Comparison of ENCODE assay signal across 8 mouse cellular contexts in the genomic region with DNA sequence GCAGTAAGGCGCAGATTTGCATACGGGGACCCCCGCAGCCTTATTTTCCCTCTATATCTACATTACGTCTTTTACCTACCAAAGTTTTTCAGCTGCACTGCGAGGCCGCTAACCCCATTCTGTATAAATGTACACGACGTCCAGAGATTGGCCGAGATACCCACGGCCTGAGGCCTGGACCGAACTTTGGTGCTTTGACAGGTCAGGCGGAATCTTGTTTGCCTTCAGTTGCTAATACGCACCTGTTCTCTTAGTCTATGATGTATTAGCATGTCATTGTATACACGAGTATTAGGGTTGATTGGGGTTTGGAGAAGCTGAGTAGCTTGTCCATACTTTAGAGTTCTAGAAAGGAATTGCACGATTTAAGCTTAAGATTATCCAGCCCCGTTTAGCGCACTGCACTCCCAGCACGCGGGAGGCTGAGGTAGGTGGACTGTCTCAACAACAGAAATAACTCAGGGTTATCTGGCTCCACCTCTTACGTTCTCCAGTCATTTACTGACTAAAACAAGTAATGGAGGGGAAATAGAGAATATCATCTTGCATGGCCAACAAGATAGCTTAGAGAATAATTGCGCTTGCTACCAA. TPM values are rescaled to one million over a fixed set of nuclear protein-coding genes. Genes with fewer than 3 reads are reported as not detected.
DNase-seq lines count a peak whose midpoint lies in the region; ATAC-seq and TF ChIP-seq lines count a peak whose summit lies in the region.

No protein-coding gene starts in this region.

- no peaks in the 10 kb centered on the region for H3K27me3 ChIP-seq in cerebellum, adult 2 months (ENCODE audit: control insufficient read depth, insufficient read depth, low read length)
- H3K27me3 ChIP-seq in intestine, embryonic 14.5 days (replicated peaks; ENCODE audit: control insufficient read depth, insufficient read depth, low read length): no peaks in the 10 kb centered on the region
- no peaks in the 10 kb centered on the region for H3K27me3 ChIP-seq in myocyte (ENCODE audit: control insufficient read depth, insufficient read depth, insufficient read length)

- H3K4me2 ChIP-seq in intestine, embryonic 14.5 days (ENCODE audit: low read length): peak overlapping the region; percentile 91
- peak overlapping the region; percentile 92 for H3K4me2 ChIP-seq in myocyte (ENCODE audit: low read depth)

- H3K4me3 ChIP-seq in cerebellum, adult 2 months (replicated peaks; ENCODE audit: insufficient read depth, low read depth, low read length): peak overlapping the region; percentile 85
- H3K4me3 ChIP-seq in intestine, embryonic 14.5 days (ENCODE audit: low read depth, low read length): peak overlapping the region; percentile 81
- H3K4me3 ChIP-seq in myocyte: peak overlapping the region; percentile 70

- DNase-seq in cerebellum, adult 2 months: no peak
- no peak for DNase-seq in cerebellum, postnatal 36 days
- peak; percentile 5 for DNase-seq in right cerebral cortex, adult 18-20 months
- no peak for DNase-seq in right cerebral cortex, postnatal 10 days (ENCODE audit: low spot score in 2 of 2)
- no peak for DNase-seq in intestine, embryonic 14.5 days (ENCODE audit: low spot score)
- DNase-seq in left cerebral cortex, postnatal 4 days: no peak
- no peak for DNase-seq in left cerebral cortex, postnatal 36 days (ENCODE audit: low spot score in 2 of 2)

- peak overlapping the region; percentile 64 for H3ac ChIP-seq in myocyte (ENCODE audit: control insufficient read depth, insufficient read length)

- H3K9me3 ChIP-seq in intestine, embryonic 14.5 days (ENCODE audit: control insufficient read depth, low read length): 0 out of 2 replicates have a peak, but pooled peaks cover 2% of the 10 kb centered on the region

- 0 out of 2 replicates have a peak overlapping the region, but pooled peaks have one; percentile 36 for H3K27ac ChIP-seq in cerebellum, adult 2 months (ENCODE audit: insufficient read depth, low read length)
- H3K27ac ChIP-seq in intestine, embryonic 14.5 days (ENCODE audit: low read depth): peak overlapping the region; percentile 95

- peaks cover 31% of the 10 kb centered on the region for H3K79me2 ChIP-seq in myocyte (ENCODE audit: control insufficient read depth, insufficient read depth)

- peak; percentile 37 for ATAC-seq in intestine, embryonic 14.5 days (replicated peaks; ENCODE audit: low FRiP score, low TSS enrichment, low read depth)

- no peak for TF ChIP-seq CTCF in cerebellum, adult 2 months (IDR thresholded peaks at IDR 0.05; ENCODE audit: borderline replicate concordance, insufficient read depth, low read depth, low read length)

- intact Hi-C loops in left cerebral cortex, postnatal 4 days (cut with DNase I): no loop called here
- intact Hi-C loops in left cerebral cortex, postnatal 36 days (cut with DNase I): loop anchor here (2.0 to 5.0 kb wide), 2 partner anchors 104 to 123 kb away; partner anchors contain the start of genes Papolg, Pex13 and Pus10

- no peaks in the 10 kb centered on the region for H3K36me3 ChIP-seq in intestine, embryonic 14.5 days (ENCODE audit: control insufficient read depth, insufficient read depth, low read length)
- no peaks in the 10 kb centered on the region for H3K36me3 ChIP-seq in myocyte (ENCODE audit: control insufficient read depth, insufficient read depth)

- H3K9ac ChIP-seq in intestine, embryonic 14.5 days (ENCODE audit: low read length): peak overlapping the region; percentile 75

- peaks cover 3% of the 10 kb centered on the region for H3K4me1 ChIP-seq in cerebellum, adult 2 months (ENCODE audit: control insufficient read depth, insufficient read depth, low read length)
- no peaks in the 10 kb centered on the region; the same call in 1 of the 2 replicates for H3K4me1 ChIP-seq in intestine, embryonic 14.5 days (replicated peaks; ENCODE audit: control insufficient read depth, insufficient read depth, low read length)

- no peak for TF ChIP-seq POLR2A in cerebellum, adult 2 months (IDR thresholded peaks at IDR 0.05; ENCODE audit: borderline replicate concordance, insufficient read depth, low read length)
- TF ChIP-seq POLR2A in myocyte (IDR thresholded peaks at IDR 0.05; ENCODE audit: insufficient read length, low read depth): no peak

- 11% methylated on average over 21 of the region's 21 CpGs for WGBS in cerebellum, adult 2 months
- WGBS in intestine, embryonic 14.5 days: 6% methylated on average over 21 of the region's 21 CpGs

TF ChIP-seq in myocyte, 11 proteins besides CTCF, POLR2A, EP300 and RAD21:
- TF ChIP-seq SRF (IDR thresholded peaks at IDR 0.05; ENCODE audit: control insufficient read depth, insufficient read length, low read depth) (no peak), REST (IDR thresholded peaks at IDR 0.05; ENCODE audit: insufficient read depth, insufficient read length) (no peak), MAX (IDR thresholded peaks at IDR 0.05; ENCODE audit: low read depth) (no peak), E2F4 (IDR thresholded peaks at IDR 0.05; ENCODE audit: insufficient read depth) (no peak), MYOG (IDR thresholded peaks at IDR 0.05; ENCODE audit: control insufficient read depth in 1 of 3, insufficient read depth in 1 of 3, insufficient read length in 2 of 3, low read depth in 2 of 3) (no peak), MYOD1 (IDR thresholded peaks at IDR 0.05; ENCODE audit: control insufficient read depth in 1 of 3, insufficient read length in 2 of 3, low read depth in 2 of 3) (no peak), TCF3 (IDR thresholded peaks at IDR 0.05; ENCODE audit: insufficient read length, low read depth) (no peak), TCF12 (IDR thresholded peaks at IDR 0.05; ENCODE audit: insufficient read depth, poor library complexity, severe bottlenecking) (no peak), USF1 (IDR thresholded peaks at IDR 0.05; ENCODE audit: low read depth) (no peak), POLR2AphosphoS2 (IDR thresholded peaks at IDR 0.05; ENCODE audit: insufficient read length, low read depth) (no peak), CEBPB (IDR thresholded peaks at IDR 0.05; ENCODE audit: insufficient read depth, poor library complexity, severe bottlenecking) (no peak)

RNA-seq across cellular contexts. Expression of gene Rel, which starts 0.8 kb away (rescaled TPM):
- 1.3 and 1.5 TPM in 2 replicates for polyA plus RNA-seq in cerebellum, adult 2 months (2012; rRNA removed)
- 1.1 TPM in 2 replicates for polyA plus RNA-seq in intestine, embryonic 14.5 days (2014; fragmentation: Nextera tagmentation; extraction: Ambion mirVana)
- polyA plus RNA-seq in myocyte (2012; fragmentation: generic; extraction: Trizol): 0.76 TPM
- total RNA-seq in left cerebral cortex, postnatal 4 days (2021): 1 to 10 TPM; 2.1 to 2.2 TPM
- total RNA-seq in left cerebral cortex, postnatal 36 days (2021): 1 to 10 TPM; 3.0 to 3.4 TPM
